In the genomic region with DNA sequence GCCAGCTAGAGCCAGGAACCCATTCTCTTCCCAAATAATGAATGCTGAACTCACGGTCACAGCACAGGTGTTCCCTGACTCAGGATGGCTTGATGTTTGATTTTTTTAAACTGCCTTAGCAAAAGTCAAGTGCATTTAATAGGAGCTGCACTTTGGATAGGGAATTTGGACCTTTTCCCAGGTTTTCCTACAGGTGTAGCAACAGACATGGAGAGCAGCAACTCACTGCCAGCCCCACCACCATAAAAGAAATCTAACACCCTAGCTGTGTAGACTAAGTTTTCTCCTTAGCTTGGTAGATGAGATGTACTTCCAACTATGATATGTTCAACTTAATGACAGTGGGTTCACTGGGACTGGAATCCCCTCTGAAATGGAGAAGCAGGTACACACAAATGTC, we compare ENCODE assay signal across 26 mouse cellular contexts. TPM values are rescaled to one million over a fixed set of nuclear protein-coding genes. Genes with fewer than 3 reads are reported as not detected.
A peak's percentile ranks its signal among the peaks of the same experiment; 100 is the strongest.
DNase-seq lines count a peak whose midpoint lies in the region; ATAC-seq and TF ChIP-seq lines count a peak whose summit lies in the region.
"Had no signal": no experiment of that assay in that cellular context is flagged by ENCODE, and none has a peak within 500 bp of the region (broad histone marks: within the 10 kb centered on the region; RNA-seq: fewer than 3 reads in every experiment).

No protein-coding gene starts in this region.

- no peak for TF ChIP-seq CTCF in liver, postnatal 0 days (IDR thresholded peaks at IDR 0.05; ENCODE audit: low read depth)
- no peak for TF ChIP-seq CTCF in testis, adult 2 months (IDR thresholded peaks at IDR 0.05; ENCODE audit: control insufficient read depth, insufficient read depth, insufficient replicate concordance, low read depth, low read length)

- no peak overlapping the region for H3K4me3 ChIP-seq in liver, postnatal 0 days (ENCODE audit: low read depth, low read length)
- no peak overlapping the region for H3K4me3 ChIP-seq in liver, embryonic 11.5 days (ENCODE audit: low read depth, low read length)
- H3K4me3 ChIP-seq in testis, adult 2 months (ENCODE audit: control insufficient read depth, low read depth, low read length) = no peak overlapping the region
- H3K4me3 ChIP-seq: embryonic facial prominence, embryonic 10.5 days; embryonic facial prominence, embryonic 12.5 days; forebrain, embryonic 13.5 days had no signal

- no peak for TF ChIP-seq EP300 in liver, postnatal 0 days (IDR thresholded peaks at IDR 0.05; ENCODE audit: low read depth)

- peak; percentile 43; the same call in 1 of the 2 replicates for ATAC-seq in liver, postnatal 0 days
- no peak for ATAC-seq in liver, embryonic 11.5 days (replicated peaks; ENCODE audit: low FRiP score)
- ATAC-seq: activated CD4-positive, CD25-positive, alpha-beta regulatory T cell, adult 4 months; CD4-positive, CD25-positive, alpha-beta regulatory T cell, adult 4 months; forebrain, embryonic 13.5 days; Patski had no signal

- no peak overlapping the region for H3K4me2 ChIP-seq in liver, postnatal 0 days (ENCODE audit: low read depth, low read length)
- no peak overlapping the region for H3K4me2 ChIP-seq in liver, embryonic 11.5 days
- H3K4me2 ChIP-seq: embryonic facial prominence, embryonic 12.5 days; forebrain, embryonic 13.5 days had no signal

- no peak for TF ChIP-seq POLR2A in testis, adult 2 months (IDR thresholded peaks at IDR 0.05; ENCODE audit: control insufficient read depth, low read depth, low read length)

- peak; percentile 61 for DNase-seq in heart, adult 11 months
- DNase-seq in heart, adult 18-20 months = no peak
- DNase-seq in kidney, adult 9 months = peak; percentile 37
- no peak for DNase-seq in kidney, adult 18-20 months
- no peak for DNase-seq in liver, postnatal 0 days
- no peak for DNase-seq in liver, embryonic 11.5 days (ENCODE audit: low spot score)
- DNase-seq in testis, postnatal 14 days (ENCODE audit: low spot score) = no peak
- DNase-seq: adrenal gland, adult 8-10 months; adrenal gland, postnatal 14 days; adrenal gland, postnatal 36 days; B cell, adult 2 months; cerebellum, adult 11-12 months; cerebellum, adult 2 months; cerebellum, adult 9-10 months; cerebellum, postnatal 10 days; cerebellum, postnatal 25 days had no signal

- no peaks in the 10 kb centered on the region for H3K27me3 ChIP-seq in liver, postnatal 0 days (ENCODE audit: insufficient read depth, low read length)
- H3K27me3 ChIP-seq in liver, embryonic 11.5 days (replicated peaks; ENCODE audit: control insufficient read depth, insufficient read depth, low read length) = peaks cover 21% of the 10 kb centered on the region
- no peaks in the 10 kb centered on the region for H3K27me3 ChIP-seq in testis, adult 2 months (ENCODE audit: control insufficient read depth, insufficient read depth, low read length)
- H3K27me3 ChIP-seq: CH12.LX; embryonic facial prominence, embryonic 12.5 days; forebrain, embryonic 13.5 days had no signal

- H3K9ac ChIP-seq in liver, postnatal 0 days (replicated peaks) = no peak overlapping the region
- H3K9ac ChIP-seq in liver, embryonic 11.5 days (ENCODE audit: low read depth, low read length) = no peak overlapping the region
- H3K9ac ChIP-seq: embryonic facial prominence, embryonic 12.5 days; forebrain, embryonic 13.5 days had no signal

- WGBS in liver, postnatal 0 days (ENCODE audit: insufficient replicate concordance) = 72% methylated on average over 1 of the region's 1 CpGs
- 87% methylated on average over 1 of the region's 1 CpGs for WGBS in liver, embryonic 11.5 days

- no peaks in the 10 kb centered on the region for H3K36me3 ChIP-seq in liver, postnatal 0 days (replicated peaks; ENCODE audit: insufficient read depth, low read length)
- H3K36me3 ChIP-seq in liver, embryonic 11.5 days (ENCODE audit: control insufficient read depth, insufficient read depth, low read length) = no peaks in the 10 kb centered on the region
- no peaks in the 10 kb centered on the region for H3K36me3 ChIP-seq in testis, adult 2 months (ENCODE audit: control insufficient read depth, insufficient read depth, low read length)
- H3K36me3 ChIP-seq: embryonic facial prominence, embryonic 10.5 days; embryonic facial prominence, embryonic 12.5 days; G1E had no signal

- H3K27ac ChIP-seq in liver, postnatal 0 days (ENCODE audit: low read depth) = peak overlapping the region; percentile 91
- no peak overlapping the region for H3K27ac ChIP-seq in liver, embryonic 11.5 days (ENCODE audit: low read depth, low read length)
- peak overlapping the region; percentile 16; the same call in 1 of the 2 replicates for H3K27ac ChIP-seq in testis, adult 2 months (ENCODE audit: control insufficient read depth, insufficient read depth, low read depth, low read length)
- H3K27ac ChIP-seq: embryonic facial prominence, embryonic 10.5 days; embryonic facial prominence, embryonic 12.5 days; forebrain, embryonic 13.5 days had no signal

- H3K9me3 ChIP-seq in liver, postnatal 0 days (ENCODE audit: low read length) = no peaks in the 10 kb centered on the region
- H3K9me3 ChIP-seq in liver, embryonic 11.5 days (ENCODE audit: control insufficient read depth, low read length) = no peaks in the 10 kb centered on the region
- H3K9me3 ChIP-seq: embryonic facial prominence, embryonic 10.5 days; embryonic facial prominence, embryonic 12.5 days; forebrain, embryonic 13.5 days; G1E had no signal

- H3K4me1 ChIP-seq in liver, postnatal 0 days (ENCODE audit: insufficient read depth) = peaks cover 6% of the 10 kb centered on the region
- H3K4me1 ChIP-seq in liver, embryonic 11.5 days (replicated peaks; ENCODE audit: control insufficient read depth, insufficient read depth, low read length) = peaks cover 4% of the 10 kb centered on the region; the same call in 1 of the 2 replicates
- peaks cover 8% of the 10 kb centered on the region for H3K4me1 ChIP-seq in testis, adult 2 months (ENCODE audit: control insufficient read depth, insufficient read depth, low read length)

RNA-seq across cellular contexts. Expression of a gene that starts 1.0 kb away (rescaled TPM):
- total RNA-seq in heart, adult 18-20 months (2021) = 1 to 10 TPM in 1 of 2 experiments, under 1 TPM in 1; 0.50 to 1.1 TPM
- 1.1 and 1.8 TPM in 2 replicates for polyA plus RNA-seq in liver, postnatal 0 days (2015; fragmentation: Nextera tagmentation; extraction: Ambion mirVana)
- polyA plus RNA-seq in liver, embryonic 11.5 days (2014; fragmentation: Nextera tagmentation; extraction: Ambion mirVana) = not detected in 2 replicates
- polyA plus RNA-seq in testis, adult 2 months (2012; rRNA removed) = 219 and 242 TPM in 2 replicates
- total RNA-seq: CH12.LX had no signal
- polyA plus RNA-seq: forebrain, embryonic 11.5 days; G1E; Patski had no signal

Comparison
In these comparisons a context has a peak if more than half of its experiments do, and no peak if none do; other contexts are left out.
1. DNase-seq: peak in heart, adult 11 months (single experiment) and kidney, adult 9 months (single experiment); none in heart, adult 18-20 months (0 of 2), kidney, adult 18-20 months (single experiment), liver, postnatal 0 days (single experiment), liver, embryonic 11.5 days (single experiment) and testis, postnatal 14 days (single experiment).
2. RNA of a gene that starts 1.0 kb away (polyA plus RNA-seq): 219 to 242 TPM in testis, adult 2 months; 1.1 to 1.8 TPM in liver, postnatal 0 days and not detected in liver, embryonic 11.5 days; every median in the first group is over 10 times any median in the second.